Mouse (Mus musculus): ENCODE measurements at regions not wholly inside any gene's neighbourhood (a gene's known extent, or its start where the extent isn't known, plus 50 kb on each side); places are given as distances from the start of the nearest gene placed in this dataset.

DNA sequence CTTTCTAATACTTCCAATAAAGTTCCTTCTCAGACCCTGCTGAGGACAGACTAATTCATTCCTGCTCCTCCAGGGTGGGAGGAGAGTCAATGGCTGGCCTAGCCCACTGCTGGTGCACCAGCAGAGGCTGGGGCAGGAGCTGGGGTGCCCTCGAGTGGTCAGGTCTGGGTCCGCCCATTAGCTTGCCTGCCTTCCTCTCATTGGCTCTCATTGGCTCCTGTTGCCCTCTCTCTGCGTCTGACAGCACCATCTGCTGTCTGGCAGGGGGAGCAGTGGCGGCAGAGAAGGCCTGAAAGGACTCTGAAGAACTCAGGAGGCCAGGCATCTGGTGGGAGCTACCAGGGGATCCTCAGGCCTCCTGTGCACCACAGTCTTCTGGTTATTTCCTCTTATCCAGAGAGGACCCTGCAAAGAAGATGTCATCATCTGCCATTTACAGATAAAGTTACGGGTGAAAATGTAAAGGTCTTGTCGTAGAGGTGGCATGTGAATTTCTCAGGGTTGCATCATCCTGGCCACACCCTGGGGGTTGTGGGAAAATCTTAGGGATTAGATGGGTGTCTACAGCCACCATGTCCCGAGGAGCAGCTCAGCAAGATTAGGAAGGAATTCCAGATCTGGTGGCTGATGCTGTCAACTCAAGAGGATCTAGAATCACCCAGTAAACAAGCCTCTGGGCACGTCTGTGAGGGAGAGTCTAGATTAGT, 66.6 kb upstream of the Gli2 start:
- Histone ChIP-seq H3K27me3 (ENCODE audit: control insufficient read depth, insufficient read depth, low read length) (no peaks in the 10 kb centered on the region), H3K27ac (ENCODE audit: low read depth, low read length) (no peak overlapping the region), H3K9ac (replicated peaks; ENCODE audit: low read depth, low read length) (no peak overlapping the region), H3K36me3 (ENCODE audit: control insufficient read depth, insufficient read depth, low read length) (no peaks in the 10 kb centered on the region), H3K4me1 (ENCODE audit: control insufficient read depth, insufficient read depth, low read length) (no peaks in the 10 kb centered on the region), H3K4me2 (ENCODE audit: low read depth, low read length) (no peak overlapping the region), H3K4me3 (ENCODE audit: low read depth, low read length) (no peak overlapping the region), H3K9me3 (ENCODE audit: control insufficient read depth, low read length) (no peaks in the 10 kb centered on the region)
- WGBS: 52% methylated on average over 8 of the region's 8 CpGs
- ATAC-seq (ENCODE audit: low read depth): no peak

DNA sequence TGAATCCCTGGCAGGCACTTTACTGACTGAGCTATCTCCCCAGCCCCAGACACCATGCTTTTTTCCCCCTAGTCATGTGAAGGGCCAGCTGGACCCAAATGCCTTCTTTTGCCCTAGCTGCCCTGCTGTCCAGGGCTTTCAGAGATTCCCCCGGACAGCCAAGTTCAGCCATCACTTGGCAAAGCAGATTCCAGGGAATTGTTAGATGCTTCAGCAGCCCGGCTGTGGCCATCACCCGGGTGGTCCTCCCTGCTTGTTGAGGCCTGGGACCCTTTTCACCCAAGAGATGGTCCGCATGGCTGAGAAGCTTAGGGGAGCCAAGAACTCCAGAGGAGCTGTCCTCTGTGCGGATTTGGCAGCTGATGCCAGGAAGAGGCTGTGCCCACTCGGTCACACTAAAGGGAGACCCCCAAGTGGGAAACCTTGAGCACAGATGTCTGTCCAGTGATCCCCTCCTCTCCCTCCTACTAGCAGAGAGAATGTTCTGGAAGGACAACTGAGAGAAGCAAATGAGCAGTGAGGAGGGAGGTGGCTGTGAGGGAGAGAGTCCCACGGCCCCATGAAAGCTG, 61.8 kb upstream of the Gli2 start:
- no peaks in the 10 kb centered on the region for H3K9me3 ChIP-seq (ENCODE audit: control insufficient read depth, low read length)
- no peak for ATAC-seq (ENCODE audit: low read depth)
- 80% methylated on average over 7 of the region's 7 CpGs for WGBS
- H3K9ac ChIP-seq (replicated peaks; ENCODE audit: low read depth, low read length): no peak overlapping the region
- H3K27me3 ChIP-seq (ENCODE audit: control insufficient read depth, insufficient read depth, low read length): no peaks in the 10 kb centered on the region
- H3K36me3 ChIP-seq (ENCODE audit: control insufficient read depth, insufficient read depth, low read length): no peaks in the 10 kb centered on the region
- H3K4me2 ChIP-seq (ENCODE audit: low read depth, low read length): no peak overlapping the region
- no peak overlapping the region for H3K27ac ChIP-seq (ENCODE audit: low read depth, low read length)
- no peak overlapping the region for H3K4me3 ChIP-seq (ENCODE audit: low read depth, low read length)
- no peaks in the 10 kb centered on the region for H3K4me1 ChIP-seq (ENCODE audit: control insufficient read depth, insufficient read depth, low read length)

DNA sequence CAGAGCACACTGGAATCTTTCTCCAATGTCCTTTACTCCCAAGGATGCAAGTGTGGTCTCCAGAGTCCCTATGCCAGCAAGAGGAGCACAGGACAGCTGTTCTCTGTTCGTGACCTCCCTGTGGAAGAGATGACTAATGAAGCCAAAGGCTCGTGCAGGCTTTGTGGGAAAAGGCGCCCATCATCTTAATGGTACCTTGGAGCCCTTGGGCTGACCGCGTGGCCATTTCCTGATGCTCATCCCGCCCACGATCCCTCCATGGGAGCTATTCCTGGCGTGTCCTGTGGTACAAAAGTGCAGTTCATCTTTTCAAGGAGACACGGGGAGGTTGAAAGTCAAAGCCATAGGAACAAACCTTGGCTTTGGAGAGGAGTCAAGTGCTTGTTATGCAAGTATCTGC, 55.2 kb upstream of the Gli2 start:
- Histone ChIP-seq H3K27me3 (ENCODE audit: control insufficient read depth, insufficient read depth, low read length) (no peaks in the 10 kb centered on the region), H3K4me3 (ENCODE audit: low read depth, low read length) (no peak overlapping the region), H3K4me2 (ENCODE audit: low read depth, low read length) (no peak overlapping the region), H3K27ac (ENCODE audit: low read depth, low read length) (no peak overlapping the region), H3K9ac (replicated peaks; ENCODE audit: low read depth, low read length) (no peak overlapping the region), H3K9me3 (ENCODE audit: control insufficient read depth, low read length) (no peaks in the 10 kb centered on the region), H3K36me3 (ENCODE audit: control insufficient read depth, insufficient read depth, low read length) (no peaks in the 10 kb centered on the region), H3K4me1 (ENCODE audit: control insufficient read depth, insufficient read depth, low read length) (0 out of 2 replicates have a peak, but pooled peaks cover 3% of the 10 kb centered on the region)
- no peak for ATAC-seq (ENCODE audit: low read depth)
- WGBS: 70% methylated on average over 9 of the region's 9 CpGs

DNA sequence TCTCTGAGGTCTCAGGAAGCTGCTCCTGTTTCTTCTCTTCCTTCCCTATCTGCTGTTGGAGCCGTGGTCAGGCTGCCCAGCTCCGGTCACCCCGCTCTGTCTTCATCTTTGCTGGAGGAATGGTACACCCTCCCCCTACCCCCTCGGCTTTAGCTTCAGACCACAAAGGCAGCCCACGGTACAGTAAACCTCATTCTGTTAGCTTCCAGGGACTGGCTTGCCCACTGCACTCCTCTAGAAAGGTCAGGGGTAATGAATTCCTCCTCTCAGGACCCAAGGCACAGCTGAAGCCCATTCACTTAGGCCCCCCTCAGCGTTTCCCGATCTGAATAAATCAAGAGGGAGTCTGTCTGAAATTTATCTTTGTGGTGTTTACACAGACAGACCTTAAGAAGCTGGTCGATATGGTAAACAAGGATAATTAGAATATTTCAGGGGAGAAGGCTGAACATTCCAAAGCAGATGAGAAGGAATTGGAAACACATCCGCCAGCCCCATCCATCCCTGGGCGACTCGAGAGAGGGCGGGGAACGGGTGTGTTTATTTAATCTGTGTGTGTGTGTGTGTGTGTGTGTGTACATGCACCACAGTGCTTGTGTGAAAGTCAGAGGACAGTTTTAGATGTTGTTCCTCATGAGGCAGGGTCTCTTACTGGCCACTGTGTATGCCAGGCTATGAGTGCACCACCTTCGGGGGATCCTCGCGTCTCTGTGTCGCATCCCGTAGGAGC, 53.0 kb upstream of the Gli2 start:
- Histone ChIP-seq H3K9me3 (ENCODE audit: control insufficient read depth, low read length) (no peaks in the 10 kb centered on the region), H3K36me3 (ENCODE audit: control insufficient read depth, insufficient read depth, low read length) (no peaks in the 10 kb centered on the region), H3K4me1 (ENCODE audit: control insufficient read depth, insufficient read depth, low read length) (0 out of 2 replicates have a peak, but pooled peaks cover 3% of the 10 kb centered on the region), H3K27ac (ENCODE audit: low read depth, low read length) (no peak overlapping the region), H3K4me3 (ENCODE audit: low read depth, low read length) (no peak overlapping the region), H3K4me2 (ENCODE audit: low read depth, low read length) (no peak overlapping the region), H3K27me3 (ENCODE audit: control insufficient read depth, insufficient read depth, low read length) (no peaks in the 10 kb centered on the region), H3K9ac (replicated peaks; ENCODE audit: low read depth, low read length) (no peak overlapping the region)
- no peak for ATAC-seq (ENCODE audit: low read depth)
- 66% methylated on average over 18 of the region's 18 CpGs for WGBS
